Mouse (Mus musculus) R1 (cell line): ENCODE data around the gene Oit3.
"Not testable (repeated sequence)": the region's sequence is repeated elsewhere in the genome, so short reads cannot be mapped to it uniquely, and the experiment has no call there.

Experiments used
- DNase-seq: peaks from one replicate; pipeline ENCODE4 v3.0.0-alpha.2; 2018; ENCODE audit warnings: low read depth, low spot score

Oit3 gene

GRCm38 (mm10) chr10:59429448-59430135 is 12.0 kb downstream of the Oit3 start:
- no peak for DNase-seq

- DNase-seq = no peak
Observed at GRCm38 (mm10) chr10:59426371-59426770, 15.2 kb downstream of the Oit3 start.

GRCm38 (mm10) chr10:59425369-59425768 is 16.2 kb downstream of the Oit3 start:
- DNase-seq = no peak

GRCm38 (mm10) chr10:59424453-59424852 is 17.1 kb downstream of the Oit3 start:
- DNase-seq = no peak

- no peak for DNase-seq
Observed at GRCm38 (mm10) chr10:59419516-59419915, 22.1 kb downstream of the Oit3 start.

- no peak for DNase-seq
Observed at GRCm38 (mm10) chr10:59416623-59417022, 25.0 kb downstream of the Oit3 start.

- peak; percentile 50 for DNase-seq
Observed at GRCm38 (mm10) chr10:59413711-59414110, 27.9 kb downstream of the Oit3 start.

- peak; percentile 55 for DNase-seq
Observed at GRCm38 (mm10) chr10:59410264-59410663, 31.3 kb downstream of the Oit3 start.

GRCm38 (mm10) chr10:59408499-59408898 is 33.1 kb downstream of the Oit3 start:
- no peak for DNase-seq

GRCm38 (mm10) chr10:59403793-59404149 is 37.8 kb downstream of the Oit3 start:
- DNase-seq = no peak

GRCm38 (mm10) chr10:59402899-59403792 is 38.4 kb downstream of the Oit3 start, which contains the start of gene Pla2g12b:
Gene Pla2g12b, plus strand, starts transcription at chr10:59403660.
- no peak for DNase-seq

- DNase-seq = not testable (repeated sequence)
Observed at GRCm38 (mm10) chr10:59395461-59395860, 46.1 kb downstream of the Oit3 start, which contains the start of gene Gm10273. Gene Gm10273, plus strand, starts transcription at chr10:59395632.

- no peak for DNase-seq
Observed at GRCm38 (mm10) chr10:59391907-59392306, 49.7 kb downstream of the Oit3 start.

- DNase-seq = no peak
Observed at GRCm38 (mm10) chr10:59389652-59390051, 51.9 kb downstream of the Oit3 start.

GRCm38 (mm10) chr10:59386951-59387350 is 54.6 kb downstream of the Oit3 start:
- no peak for DNase-seq

- not testable (repeated sequence) for DNase-seq
Observed at GRCm38 (mm10) chr10:59381563-59381962, 60.0 kb downstream of the Oit3 start.

GRCm38 (mm10) chr10:59380411-59380821 is 61.2 kb downstream of the Oit3 start:
- no peak for DNase-seq

- no peak for DNase-seq
Observed at GRCm38 (mm10) chr10:59379927-59380326, 61.7 kb downstream of the Oit3 start.

GRCm38 (mm10) chr10:59378728-59379127 is 62.9 kb downstream of the Oit3 start:
- DNase-seq = peak; percentile 37

GRCm38 (mm10) chr10:59377906-59378305 is 63.7 kb downstream of the Oit3 start:
- DNase-seq = no peak
